19 mouse cellular contexts compared by ENCODE assay signal in the genomic region with DNA sequence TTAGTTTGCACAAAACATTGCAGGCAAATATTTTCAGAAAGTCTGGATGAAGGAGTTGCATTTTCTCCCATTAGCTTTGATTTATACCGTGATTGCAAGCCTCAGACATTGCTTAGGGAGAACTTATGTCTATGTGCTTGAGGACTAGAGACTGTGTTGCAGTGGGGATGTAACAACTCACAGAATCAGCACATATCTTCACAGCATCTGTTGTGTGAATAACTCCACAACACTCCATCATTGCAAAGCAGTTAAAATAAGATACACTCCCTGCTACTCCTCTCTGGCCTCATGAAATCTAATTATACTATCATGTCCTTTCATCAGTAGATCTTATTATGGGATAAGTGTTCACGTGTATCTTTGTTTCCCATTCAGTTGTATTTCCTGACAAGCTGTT.
"Had no signal": no experiment of that assay in that cellular context is flagged by ENCODE, and none has a peak within 500 bp of the region (broad histone marks: within the 10 kb centered on the region; RNA-seq: fewer than 3 reads in every experiment).

No protein-coding gene starts in this region.

- H3K4me2 ChIP-seq: kidney, embryonic 15.5 days; limb, embryonic 12.5 days; limb, embryonic 15.5 days; liver, embryonic 11.5 days; lung, embryonic 14.5 days; midbrain, embryonic 12.5 days; midbrain, embryonic 15.5 days; neural tube, embryonic 12.5 days; neural tube, embryonic 15.5 days had no signal

- H3K9ac ChIP-seq: kidney, embryonic 15.5 days; limb, embryonic 12.5 days; limb, embryonic 15.5 days; liver, embryonic 14.5 days; liver, postnatal 0 days; lung, embryonic 14.5 days; midbrain, embryonic 12.5 days; midbrain, embryonic 15.5 days; neural tube, embryonic 12.5 days; neural tube, embryonic 15.5 days had no signal

- ATAC-seq: liver, postnatal 0 days; lung, postnatal 0 days; midbrain, embryonic 15.5 days had no signal

- DNase-seq: kidney, adult 11 months; kidney, adult 8-10 months; kidney, postnatal 10 days; kidney, postnatal 36 days; liver, postnatal 0 days; lung, embryonic 14.5 days; thymus, adult 2 months; thymus, postnatal 25 days had no signal

- H3K27ac ChIP-seq: kidney, embryonic 15.5 days; limb, embryonic 12.5 days; limb, embryonic 15.5 days; liver, embryonic 14.5 days; macrophage; midbrain, embryonic 12.5 days; midbrain, embryonic 15.5 days; neural tube, embryonic 12.5 days; neural tube, embryonic 15.5 days had no signal

- H3K4me1 ChIP-seq: limb, embryonic 15.5 days; neural tube, embryonic 12.5 days had no signal

- H3K36me3 ChIP-seq: kidney, embryonic 15.5 days; limb, embryonic 12.5 days; limb, embryonic 15.5 days; midbrain, embryonic 12.5 days; midbrain, embryonic 15.5 days; neural tube, embryonic 12.5 days; neural tube, embryonic 15.5 days had no signal

- H3K27me3 ChIP-seq: kidney, embryonic 15.5 days; limb, embryonic 12.5 days; limb, embryonic 15.5 days; midbrain, embryonic 12.5 days; midbrain, embryonic 15.5 days; neural tube, embryonic 12.5 days; neural tube, embryonic 15.5 days had no signal

- H3K4me3 ChIP-seq: kidney, embryonic 15.5 days; limb, embryonic 12.5 days; limb, embryonic 15.5 days; midbrain, embryonic 12.5 days; midbrain, embryonic 15.5 days; neural tube, embryonic 12.5 days; neural tube, embryonic 15.5 days had no signal

- H3K9me3 ChIP-seq: kidney, embryonic 15.5 days; limb, embryonic 12.5 days; limb, embryonic 15.5 days; midbrain, embryonic 12.5 days; midbrain, embryonic 15.5 days; neural tube, embryonic 12.5 days; neural tube, embryonic 15.5 days had no signal
